Mouse (Mus musculus) right cerebral cortex, postnatal 36 days (tissue): ENCODE data around the gene Olfr1252.

Experiments
- DNase-seq, 2 experiments: peaks; one replicate each; pipeline ENCODE4 v3.0.0; 2022; ENCODE audit warnings: low spot score in 2 of 2, mixed read lengths in 1 of 2

The Olfr1252 gene

GRCm38 (mm10) chr2:89724912-89725311 is at the start of gene Olfr1252:
Olfr1252 (minus strand) TSS chr2:89725012.
- DNase-seq = no peak

GRCm38 (mm10) chr2:89756990-89757389 is 32.2 kb upstream of the Olfr1252 start, which contains the start of gene Olfr1253:
Olfr1253 (minus strand) TSS chr2:89757090.
- no peak for DNase-seq

GRCm38 (mm10) chr2:89691980-89692379 is 32.8 kb downstream of the Olfr1252 start:
- no peak for DNase-seq

GRCm38 (mm10) chr2:89671836-89672235 is 53.0 kb downstream of the Olfr1252 start, which contains the start of gene Olfr1251:
Olfr1251 (minus strand) TSS chr2:89671936.
- DNase-seq = no peak
